Mouse (Mus musculus) thymus, postnatal 25 days (tissue): ENCODE data around the gene Tex264.
"Not testable (repeated sequence)": the region's sequence is repeated elsewhere in the genome, so short reads cannot be mapped to it uniquely, and the experiment has no call there.

ENCODE experiments used
- DNase-seq: peaks from one replicate; pipeline ENCODE4 v3.0.0; 2022

Gene Tex264

DNA sequence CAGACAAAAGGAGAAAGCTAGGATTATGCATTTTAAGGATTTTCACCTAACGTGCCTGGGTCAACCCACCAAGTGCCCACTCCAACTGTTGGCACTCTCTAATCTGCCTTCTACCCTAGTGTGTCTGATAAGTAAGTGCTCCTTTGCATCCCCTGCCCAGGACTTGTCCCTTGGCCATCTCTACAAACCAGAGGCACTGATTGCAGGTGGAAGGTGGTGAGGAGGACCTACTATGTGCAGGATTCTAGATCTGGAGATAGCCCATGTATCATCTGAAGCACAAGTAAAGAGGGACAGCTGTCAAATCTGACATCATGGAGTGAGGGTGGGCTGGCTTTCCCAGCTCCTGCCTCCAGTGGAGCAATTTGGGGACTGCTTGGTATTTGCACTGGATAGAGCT, 25.8 kb downstream of the Tex264 start:
- DNase-seq, result no peak

DNA sequence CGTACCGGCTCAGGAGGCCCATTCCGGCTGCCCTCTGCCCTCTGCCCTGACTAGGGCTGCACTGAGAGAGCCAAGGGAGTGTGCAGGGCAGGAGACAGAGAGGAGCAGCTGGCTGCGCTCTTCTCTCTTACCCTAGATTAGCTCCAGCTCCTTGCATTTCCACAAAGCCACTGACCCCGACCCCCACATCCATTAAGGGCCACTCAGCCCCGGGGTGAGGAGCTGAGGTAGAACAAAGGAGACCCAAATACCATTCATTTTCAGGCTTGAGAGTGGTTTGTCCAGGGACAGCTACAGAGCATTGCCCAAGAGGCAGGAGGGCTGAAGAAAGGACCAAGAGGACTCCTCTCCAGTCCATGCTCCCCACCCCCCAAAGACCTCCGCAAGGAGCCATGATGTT, 26.3 kb downstream of the Tex264 start:
- no peak for DNase-seq

DNA sequence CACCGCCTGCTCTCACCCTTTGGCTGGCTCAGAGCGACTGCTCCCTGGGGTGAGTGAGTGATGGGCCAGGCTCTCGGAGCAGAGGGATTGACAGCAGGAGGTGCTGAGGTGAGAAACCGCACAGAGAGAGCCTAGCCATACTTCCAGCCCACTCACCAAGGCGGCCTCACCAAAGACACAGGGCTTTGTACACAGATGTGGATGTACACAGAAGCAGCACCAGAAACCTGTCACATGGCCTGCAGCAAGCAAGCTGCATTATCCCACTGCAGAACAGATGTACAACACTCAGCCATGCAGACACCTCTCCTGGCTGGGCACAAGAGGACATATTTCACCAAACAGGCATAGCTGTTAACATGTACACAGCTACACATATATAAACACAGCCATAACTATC, 28.1 kb downstream of the Tex264 start:
- DNase-seq, result no peak

DNA sequence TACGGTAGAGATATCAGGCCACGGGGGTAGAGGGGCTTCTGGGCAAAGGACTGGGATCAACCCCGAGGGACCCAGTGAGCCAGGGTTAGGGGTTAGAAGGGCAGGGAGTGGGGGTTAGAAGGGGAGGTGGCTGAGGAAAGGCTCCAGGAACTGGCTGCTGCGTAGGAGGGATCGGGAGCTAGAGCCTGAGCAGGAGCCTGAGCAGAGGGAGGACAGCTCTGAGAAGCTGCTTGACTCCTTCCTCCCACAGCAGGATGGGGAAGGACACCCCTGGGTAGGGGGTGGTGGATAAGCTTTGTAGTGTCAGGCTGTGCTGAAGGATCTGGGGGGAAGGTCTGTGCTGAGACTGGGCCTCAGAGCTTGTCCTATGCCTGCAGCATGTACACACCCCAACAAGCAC, 28.9 kb downstream of the Tex264 start:
- DNase-seq, result no peak

DNA sequence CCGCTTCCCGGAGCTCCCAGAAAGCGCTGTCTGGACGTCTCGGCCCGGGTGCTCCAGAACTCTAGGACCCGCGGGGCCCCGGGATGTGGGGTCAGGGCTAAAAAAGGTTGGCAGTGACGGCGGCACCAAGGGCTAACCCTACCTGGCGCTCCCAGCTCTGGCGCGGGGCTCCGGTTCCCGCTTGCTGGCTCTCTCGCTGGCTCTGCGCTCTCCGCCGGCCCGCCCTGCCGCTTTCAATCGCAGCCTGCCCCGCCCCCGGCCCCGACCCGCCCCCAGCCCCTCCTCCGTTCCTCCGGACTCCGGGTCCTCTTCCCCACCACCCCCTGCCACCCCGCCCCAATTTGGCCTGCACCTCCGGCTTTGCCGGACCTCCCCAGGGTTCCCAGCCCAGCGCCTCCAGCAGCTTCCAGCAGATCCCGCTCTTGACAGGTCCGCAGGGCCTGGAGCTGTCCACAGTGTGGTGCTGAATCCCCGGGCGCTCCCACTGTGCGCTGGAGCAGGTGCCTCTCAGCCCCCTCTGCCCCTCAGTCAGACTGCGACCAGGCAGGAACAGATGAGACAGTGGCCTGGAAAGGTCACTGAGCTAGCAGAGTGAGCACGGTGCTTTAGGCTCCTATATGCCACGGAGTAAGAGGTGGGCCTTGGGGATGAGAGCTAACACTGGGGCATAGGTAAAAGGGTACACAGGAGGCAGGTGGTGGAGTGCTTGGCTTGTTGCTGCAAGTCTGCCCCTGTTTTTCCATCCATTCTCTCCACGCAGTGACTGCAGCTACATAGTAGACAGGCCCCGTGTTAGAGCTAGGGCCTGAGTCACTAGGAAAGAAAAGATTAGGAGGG, 29.6 kb downstream of the Tex264 start, which contains the start of gene Grm2:
Gene Grm2 (minus strand): TSS at position 199 of the 837 bp plus-strand sequence.
- peak; percentile 48 for DNase-seq

DNA sequence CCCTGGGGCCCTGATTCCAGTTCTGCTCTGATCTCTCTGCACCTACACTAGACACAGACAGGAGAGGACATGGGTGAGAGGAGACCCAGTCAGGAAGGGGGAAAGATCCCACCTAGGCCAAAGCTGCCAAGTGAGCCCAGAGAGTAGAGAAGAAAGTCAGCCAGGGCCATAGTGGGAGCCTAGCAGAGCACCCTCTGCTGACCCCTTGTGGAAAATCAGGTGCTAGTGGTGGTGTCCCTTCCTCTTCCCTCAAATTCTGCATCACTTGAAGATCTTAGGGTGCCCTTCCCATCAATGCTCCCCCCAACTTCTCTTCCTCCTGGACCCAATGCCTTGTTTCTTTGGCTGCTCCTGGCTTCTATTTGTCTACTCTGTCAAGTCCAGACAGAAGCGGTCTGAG, 33.0 kb downstream of the Tex264 start:
- DNase-seq, result no peak

DNA sequence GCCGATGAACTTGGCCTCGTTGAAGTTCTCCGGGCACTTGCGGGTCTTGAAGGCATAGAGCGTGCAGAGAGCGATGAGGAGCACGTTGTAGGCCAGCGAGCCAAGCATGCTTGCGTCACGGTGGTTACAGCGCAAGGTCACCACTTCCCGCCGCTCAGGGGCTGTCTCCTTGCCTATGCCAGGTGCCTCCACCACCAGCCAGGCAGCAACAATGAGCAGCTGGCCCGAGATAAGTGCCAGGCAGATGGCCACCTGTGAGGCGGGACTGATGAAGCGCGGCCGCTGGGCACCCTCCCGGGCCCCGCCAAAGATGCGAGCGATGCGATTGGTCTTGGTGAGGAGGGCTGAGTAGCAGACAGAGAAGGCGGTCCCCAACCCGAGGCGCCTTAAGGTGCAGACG, 38.5 kb downstream of the Tex264 start:
- no peak for DNase-seq

DNA sequence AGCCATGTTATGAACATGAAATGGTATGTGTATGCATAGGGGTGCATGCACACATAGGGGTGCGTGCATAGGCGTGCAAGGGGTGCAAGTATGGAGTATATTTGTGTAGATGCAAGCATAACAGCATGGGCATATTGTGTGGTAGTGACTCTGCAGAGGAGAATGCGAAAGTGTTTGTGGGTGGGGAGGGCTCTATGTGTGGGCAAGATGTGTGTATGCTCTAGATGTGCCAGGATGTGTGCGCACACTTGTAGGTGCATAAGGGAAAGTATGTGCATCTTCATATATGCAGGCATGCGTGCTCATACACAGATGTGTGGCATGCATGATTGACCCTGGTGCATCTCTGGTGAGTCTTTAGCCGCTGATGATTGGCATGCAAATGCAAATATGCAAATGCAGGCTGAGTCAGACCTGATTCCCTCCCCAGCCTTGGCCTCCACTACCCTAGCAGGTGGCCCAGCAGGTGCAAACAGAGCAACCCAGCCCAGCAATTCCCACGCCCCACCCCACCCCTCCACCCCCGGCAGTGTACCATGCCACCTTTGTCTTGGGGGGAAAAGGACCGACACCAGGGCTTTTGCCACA, 39.9 kb downstream of the Tex264 start:
- no peak for DNase-seq

DNA sequence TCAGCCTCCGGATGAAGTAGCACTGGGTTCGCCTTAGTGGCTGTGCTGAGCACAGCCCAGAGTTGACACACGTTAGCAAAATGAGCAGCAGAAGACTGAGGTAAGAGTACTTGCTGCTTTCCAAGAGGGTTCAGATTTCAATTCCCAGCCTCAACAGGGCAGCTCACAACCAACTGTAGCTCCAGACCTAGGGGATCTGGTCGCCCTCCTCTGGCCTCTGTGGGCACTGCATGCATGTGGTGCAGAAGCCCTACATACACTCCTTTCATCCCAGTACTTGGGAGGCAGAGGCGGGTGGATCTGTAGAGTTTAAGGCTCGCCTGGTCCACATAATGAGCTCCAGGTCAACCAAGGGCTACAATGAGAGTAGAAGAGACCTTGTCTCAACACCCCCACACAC, 41.9 kb downstream of the Tex264 start:
- DNase-seq, result no peak

DNA sequence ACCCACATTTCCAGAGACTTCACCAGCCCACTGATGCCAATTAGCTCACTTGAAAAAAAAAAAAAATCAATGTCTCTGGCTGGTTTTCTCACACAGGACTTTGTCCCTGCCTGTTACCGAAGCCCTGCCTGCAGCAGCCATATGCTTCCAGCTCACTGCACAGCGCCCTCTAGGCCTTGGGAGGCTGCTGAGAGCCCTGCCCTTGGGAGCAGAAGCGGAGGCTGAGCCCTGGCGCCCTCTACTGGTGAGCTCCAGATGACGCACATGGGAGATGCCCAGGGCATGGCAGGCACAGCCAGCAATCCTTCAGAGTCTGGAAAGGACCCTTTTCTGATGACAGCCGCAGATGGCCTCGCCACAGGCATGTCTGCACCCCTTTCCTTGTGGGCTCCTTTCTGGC, 42.6 kb downstream of the Tex264 start:
- DNase-seq, result peak; percentile 81

DNA sequence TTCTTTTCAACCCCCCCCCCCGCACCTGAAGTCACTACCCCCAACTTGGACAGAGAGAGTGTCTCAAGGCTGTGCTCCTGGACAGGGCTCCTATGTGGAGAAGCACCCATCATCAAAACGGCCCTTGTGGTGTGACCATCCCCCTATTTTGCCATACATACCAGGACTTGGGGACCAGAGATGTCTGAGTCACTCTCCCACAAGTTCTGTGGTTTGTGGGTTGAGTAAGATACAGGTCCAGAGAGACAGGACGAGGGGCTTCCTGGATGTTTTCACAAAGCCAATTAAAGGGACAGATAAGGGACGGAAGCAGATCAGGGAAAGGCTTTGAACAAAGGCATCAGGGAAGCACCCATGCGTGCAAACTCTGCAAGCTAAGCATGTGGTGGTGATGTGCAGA, 44.4 kb downstream of the Tex264 start:
- no peak for DNase-seq

DNA sequence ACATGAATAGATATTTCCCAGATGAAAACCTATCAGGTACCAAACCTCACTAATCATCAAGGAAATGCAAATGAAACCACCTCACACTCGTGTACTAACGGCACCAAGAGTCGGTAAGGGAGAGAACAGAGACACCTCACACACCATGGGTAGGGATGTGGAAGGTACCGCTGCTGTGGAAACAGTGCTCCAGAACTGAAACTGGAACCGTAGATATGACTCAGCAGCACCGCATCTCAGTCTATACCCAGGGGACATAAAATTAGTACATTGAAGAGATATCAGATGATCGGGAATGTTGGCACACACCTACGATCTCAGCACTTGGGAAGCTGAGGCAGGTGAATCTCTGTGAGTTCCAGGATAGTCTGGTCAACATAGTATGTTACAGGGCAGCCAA, 47.6 kb downstream of the Tex264 start:
- no peak for DNase-seq

DNA sequence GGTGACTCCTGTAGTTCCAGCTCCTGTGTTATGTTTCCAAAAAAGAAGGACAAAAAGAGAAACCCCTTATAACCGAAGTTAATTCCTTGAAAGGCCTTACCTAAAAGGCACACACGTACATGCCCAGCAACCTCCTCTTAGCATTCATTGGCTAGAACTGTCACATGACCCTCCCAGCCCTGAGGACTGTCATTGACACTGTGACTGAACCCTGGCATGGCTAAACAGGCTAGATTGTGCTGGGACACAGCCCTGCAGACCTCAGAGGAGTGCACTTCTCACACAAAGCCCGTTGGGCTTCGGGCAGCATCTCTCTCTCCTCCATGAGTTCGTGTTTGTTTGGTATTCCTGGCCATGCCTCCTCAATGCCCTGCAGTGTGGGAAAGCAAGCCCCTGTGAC, 53.5 kb downstream of the Tex264 start:
- DNase-seq, result no peak

DNA sequence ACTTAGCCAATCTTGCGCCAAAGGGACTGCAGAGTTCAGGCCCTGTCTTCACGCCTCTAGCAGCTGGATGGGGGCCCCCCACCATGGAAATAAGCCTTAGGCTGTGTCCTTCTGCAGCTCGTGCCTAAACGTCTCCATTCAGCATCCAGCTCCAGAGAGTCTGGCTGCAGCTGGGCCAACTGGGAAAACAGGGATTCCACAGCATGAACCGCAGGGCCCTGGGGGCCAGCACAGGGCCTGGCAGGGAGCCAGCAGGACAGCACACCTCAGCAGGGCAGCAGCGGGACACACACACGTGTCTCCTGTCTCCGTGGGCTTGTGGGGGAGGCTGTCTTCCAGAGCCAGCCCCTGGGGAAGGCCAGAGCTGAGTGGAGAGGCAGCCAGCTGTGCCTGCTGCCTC, 57.9 kb downstream of the Tex264 start:
- not testable (repeated sequence) for DNase-seq

DNA sequence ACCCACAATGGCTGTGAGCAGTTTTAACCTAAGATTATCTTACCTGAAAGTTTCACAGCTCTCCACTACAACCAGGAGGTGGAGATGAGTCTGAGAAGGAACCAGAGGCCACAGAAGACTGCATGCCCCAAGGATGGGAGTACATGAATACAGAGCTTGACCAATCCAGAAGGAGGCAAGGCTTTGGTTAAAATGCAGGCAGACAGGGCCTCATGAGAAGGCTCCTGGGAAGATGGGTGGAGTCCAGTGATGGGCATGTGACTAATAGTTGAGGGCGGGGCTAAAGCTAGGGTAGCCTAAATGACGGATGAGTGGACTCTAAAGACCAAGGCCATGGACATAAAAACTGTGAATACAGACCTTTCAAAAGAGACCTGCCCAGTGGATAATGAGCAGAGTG, 59.4 kb downstream of the Tex264 start, which contains the start of gene Iqcf6:
Gene Iqcf6 (plus strand): TSS at position 301 of the 400 bp plus-strand sequence.
- no peak for DNase-seq

DNA sequence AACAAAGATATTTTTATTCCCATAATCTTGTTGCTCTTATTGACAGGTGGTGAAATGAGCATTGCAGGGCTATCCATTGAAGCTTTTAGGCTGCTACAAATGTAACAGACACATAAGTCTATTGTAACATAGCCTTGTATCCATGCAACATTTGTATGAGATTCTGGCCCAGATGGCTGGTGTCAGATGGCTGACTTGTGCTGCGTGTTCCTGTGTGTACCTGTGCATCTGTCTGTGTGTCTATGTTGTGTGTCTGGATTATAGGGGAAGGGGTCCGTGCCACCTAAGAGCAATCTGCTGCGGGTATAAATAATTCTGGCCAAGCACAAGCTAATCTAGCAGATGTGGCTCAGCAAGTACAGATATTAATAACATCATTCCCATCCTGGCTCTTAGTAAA, 68.2 kb downstream of the Tex264 start:
- no peak for DNase-seq

DNA sequence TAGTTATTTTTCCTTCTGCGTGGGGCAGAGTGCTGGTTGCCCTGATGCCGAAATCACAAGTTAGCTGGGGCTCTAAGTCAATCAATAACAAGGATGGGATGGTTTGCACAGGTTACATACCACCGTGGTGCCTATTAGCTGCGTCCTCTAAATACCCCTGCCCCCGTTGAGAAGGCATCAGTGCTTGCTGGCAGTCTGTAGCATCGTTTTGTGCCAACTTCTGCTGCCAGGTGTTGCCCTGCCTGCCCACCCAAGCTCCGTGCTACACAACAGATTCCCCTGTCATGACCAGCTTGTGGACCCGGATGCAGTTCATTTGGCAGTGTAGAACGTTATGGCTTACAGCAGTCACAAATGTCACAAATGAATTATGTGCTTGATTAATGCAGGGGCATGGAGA, 69.4 kb downstream of the Tex264 start:
- no peak for DNase-seq

DNA sequence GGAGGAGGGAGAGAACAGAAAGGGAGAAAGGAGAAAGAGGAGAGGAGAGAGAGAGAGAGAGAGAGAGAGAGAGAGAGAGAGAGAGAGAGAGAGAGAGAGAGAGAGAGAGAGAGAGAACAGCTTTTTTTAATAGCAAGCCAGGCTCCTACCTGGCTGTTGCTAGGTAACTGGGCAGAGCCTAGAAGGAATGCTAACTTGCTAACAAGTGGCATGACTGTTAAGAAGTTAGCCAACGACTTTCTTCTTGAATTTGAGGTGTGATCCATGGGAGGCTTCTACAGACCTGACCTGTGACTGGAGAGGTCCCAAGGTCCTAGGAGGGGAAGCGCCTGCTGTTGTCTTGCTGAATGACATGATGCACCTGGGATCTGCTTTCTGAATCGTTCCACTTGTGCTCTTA, 71.1 kb downstream of the Tex264 start:
- DNase-seq, result no peak

DNA sequence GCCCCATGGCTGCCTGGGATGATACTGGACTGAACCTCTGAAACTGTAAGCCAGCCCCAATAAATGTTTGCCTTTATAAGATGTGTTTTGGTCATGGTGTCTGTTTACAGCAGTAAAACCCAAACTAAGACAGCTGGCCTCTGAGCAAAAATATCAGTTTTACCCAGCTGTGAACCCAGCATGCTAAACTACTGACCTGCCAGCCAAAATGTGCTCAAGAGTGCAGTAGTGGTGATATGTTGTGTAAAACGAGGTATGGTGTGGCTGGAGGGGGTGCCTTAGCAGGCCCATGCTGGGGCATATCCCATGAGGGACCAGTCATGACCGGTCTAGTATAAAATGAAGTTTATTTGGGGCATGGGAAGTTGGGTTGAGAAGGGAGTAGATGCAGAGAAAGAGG, 71.8 kb downstream of the Tex264 start:
- DNase-seq, result no peak

DNA sequence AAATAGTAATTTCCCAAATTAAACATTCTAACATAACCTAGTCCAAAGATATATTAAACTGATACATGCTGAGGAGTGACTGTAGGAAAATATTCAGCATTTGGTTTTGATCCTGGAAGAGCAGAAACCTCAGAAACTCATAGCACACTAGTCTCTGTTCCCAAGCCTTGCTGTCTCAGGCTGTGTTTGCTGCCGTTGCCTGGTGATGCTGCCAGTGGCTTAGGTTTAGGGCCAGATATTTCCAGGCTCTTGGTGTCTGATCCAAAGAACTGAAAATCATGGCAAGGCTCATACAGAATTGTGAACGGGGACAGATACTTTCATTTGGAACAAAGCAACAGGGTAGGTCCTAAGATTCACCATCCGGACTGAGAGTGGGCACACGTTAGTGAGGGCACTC, 75.0 kb downstream of the Tex264 start:
- no peak for DNase-seq
